Mouse (Mus musculus) CH12.LX (cell line): Measurements from ENCODE around the gene Pafah1b1. TPM values are rescaled to one million over a fixed set of nuclear protein-coding genes. Genes with fewer than 3 reads are reported as not detected.

ENCODE experiments used
- DNase-seq: peaks from one replicate; pipeline ENCODE4 v3.0.0-alpha.2; 2013; ENCODE audit errors: extremely low read depth
- H3K27ac ChIP-seq: 2 replicates; pipeline ENCODE4 v1.5.1; 2012; ENCODE audit warnings: low read depth, mild to moderate bottlenecking, control low read depth, moderate library complexity; ENCODE audit not compliant: insufficient read depth
- H3K27me3 ChIP-seq: replicated peaks from 2 replicates; pipeline ENCODE3; 2012; ENCODE audit warnings: inconsistent platforms
- H3K36me3 ChIP-seq, 2 experiments: replicated peaks in 1 of 2; 2 replicates each; pipeline versions ENCODE3 to v1.6.1; 2012; ENCODE audit warnings: inconsistent platforms in 1 of 2, low read length in 1 of 2, mild to moderate bottlenecking in 1 of 2, mixed read lengths in 1 of 2, moderate library complexity in 1 of 2; ENCODE audit not compliant: control insufficient read depth in 1 of 2, insufficient read depth in 1 of 2
- H3K4me1 ChIP-seq, 2 experiments: 2 replicates each; pipeline ENCODE4 v1.6.1; 2012; ENCODE audit warnings: inconsistent platforms in 1 of 2, moderate library complexity in 1 of 2; ENCODE audit not compliant: insufficient read depth in 2 of 2, control insufficient read depth in 1 of 2
- H3K4me2 ChIP-seq: 2 replicates; pipeline ENCODE4 v1.6.1; 2012; ENCODE audit warnings: low read depth, mild to moderate bottlenecking, control low read depth; ENCODE audit not compliant: poor library complexity, insufficient read depth, severe bottlenecking
- H3K4me3 ChIP-seq, 3 experiments: fragments of 150-350 bp in 1 of 3; sonication (generic) in 1 of 3; replicated peaks in 1 of 3; 2 replicates each; pipeline versions ENCODE3 to v1.5.1; 2011 to 2012; ENCODE audit warnings: low read depth in 2 of 3, low read length in 2 of 3, mild to moderate bottlenecking in 2 of 3, moderate library complexity in 2 of 3, control low read depth in 1 of 3, improper control_type of control experiment in 1 of 3, inconsistent platforms in 1 of 3, mixed read lengths in 1 of 3; ENCODE audit not compliant: poor library complexity in 1 of 3
- H3K79me2 ChIP-seq: replicated peaks from 2 replicates; pipeline ENCODE4 v1.6.1; 2012; ENCODE audit warnings: mild to moderate bottlenecking, moderate library complexity; ENCODE audit not compliant: control insufficient read depth, poor library complexity, insufficient read depth, severe bottlenecking; ENCODE audit errors: extremely low read depth
- H3K9ac ChIP-seq: 2 replicates; pipeline ENCODE4 v1.6.1; 2012; ENCODE audit warnings: low read depth, mild to moderate bottlenecking, control low read depth, moderate library complexity; ENCODE audit not compliant: insufficient read depth
- H3K9me3 ChIP-seq: replicated peaks from 2 replicates; pipeline ENCODE3; 2012; ENCODE audit warnings: low read length, inconsistent platforms, mixed read lengths
- E2F4 ChIP-seq: IDR thresholded peaks from 2 replicates; pipeline ENCODE4 v1.6.1; 2011; ENCODE audit warnings: low read depth, low read length, improper control_type of control experiment; ENCODE audit not compliant: insufficient replicate concordance
- ETS1 ChIP-seq: conservative IDR thresholded peaks from 2 replicates; pipeline ENCODE4 v1.6.1; 2012; ENCODE audit warnings: low read depth, mild to moderate bottlenecking, inconsistent platforms, low read length, improper control_type of control experiment, moderate library complexity
- GABPA ChIP-seq: IDR thresholded peaks from 2 replicates; pipeline ENCODE4 v1.6.1; 2012; ENCODE audit warnings: low read depth, low read length, improper control_type of control experiment, inconsistent platforms; ENCODE audit not compliant: insufficient replicate concordance
- MAFK ChIP-seq: IDR thresholded peaks from 2 replicates; pipeline ENCODE4 v1.6.1; 2011; ENCODE audit warnings: low read length, improper control_type of control experiment; ENCODE audit not compliant: insufficient replicate concordance
- MAZ ChIP-seq: IDR thresholded peaks from 2 replicates; pipeline ENCODE4 v1.6.1; 2012; ENCODE audit warnings: low read depth, mild to moderate bottlenecking, inconsistent platforms, low read length, improper control_type of control experiment, moderate library complexity
- NELFE ChIP-seq: IDR thresholded peaks from 2 replicates; pipeline ENCODE4 v1.6.1; 2011; ENCODE audit warnings: low read depth, low read length, improper control_type of control experiment
- PAX5 ChIP-seq: IDR thresholded peaks from 2 replicates; pipeline ENCODE4 v1.6.1; 2012; ENCODE audit warnings: low read length, inconsistent platforms, mixed read lengths
- SMC3 ChIP-seq: IDR thresholded peaks from 2 replicates; pipeline ENCODE4 v1.6.1; 2011; ENCODE audit warnings: low read depth, low read length, improper control_type of control experiment
- USF1 ChIP-seq: IDR thresholded peaks from 2 replicates; pipeline ENCODE4 v1.6.1; 2014; ENCODE audit warnings: low read depth, mild to moderate bottlenecking, inconsistent platforms, low read length, improper control_type of control experiment
- ZKSCAN1 ChIP-seq: IDR thresholded peaks from 2 replicates; pipeline ENCODE4 v1.6.1; 2012; ENCODE audit warnings: low read depth, inconsistent platforms, low read length, improper control_type of control experiment, borderline replicate concordance
- dilution Hi-C: fragments of 300-500 bp; cut with MboI; formaldehyde crosslinking; loops from 2 replicates; pipeline ENCODE4 v1.14.3; 2020; ENCODE audit warnings: low sequenced_read_pairs; ENCODE audit not compliant: extremely low pct_unique_long_range_greater_than_20kb, extremely low pct_ligation_motif_present
- in situ Hi-C: fragments of 300-500 bp; cut with MboI; formaldehyde crosslinking; loops from 3 replicates; pipeline ENCODE4 v1.14.3; 2019; ENCODE audit warnings: low sequenced_read_pairs, low pct_ligation_motif_present, low pct_unique_long_range_greater_than_20kb, mixed read lengths
- polyA plus RNA-seq: library from polyadenylated mRNA; unstranded; fragments of >175 nt; gene quantifications from 2 replicates; pipeline ENCODE4 v1.2.1, GENCODE M21; 2012; ENCODE audit warnings: low read depth; ENCODE audit not compliant: insufficient read length
- total RNA-seq, 2 experiments: library from RNA; depleted of rRNA; stranded (reverse); fragments of 300-350 nt in 1 of 2; fragments of >200 nt in 1 of 2; gene quantifications; 2 replicates each; pipeline ENCODE4 v1.2.3; 2012 to 2014

Pafah1b1 gene
- total and polyA plus RNA-seq, 3 experiments: 53.9 to 136 (median 107) TPM

DNA sequence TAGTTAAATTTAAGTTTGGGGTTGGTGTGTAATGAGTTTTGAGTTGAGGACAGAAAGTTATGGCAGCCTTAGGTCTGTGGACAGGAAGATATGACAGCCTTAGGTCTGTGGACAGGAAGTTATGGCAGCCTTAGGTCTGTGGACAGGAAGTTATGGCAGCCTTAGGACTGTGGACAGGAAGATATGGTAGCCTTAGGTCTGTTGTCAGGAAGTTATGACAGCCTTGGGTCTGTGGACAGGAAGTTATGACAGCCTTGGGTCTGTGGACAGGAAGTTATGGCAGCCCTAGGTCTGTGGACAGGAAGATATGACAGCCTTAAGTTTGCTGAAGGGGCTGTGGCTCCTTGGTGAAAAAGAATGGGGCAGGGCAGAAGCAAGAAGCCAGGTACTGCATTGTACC, 99.1 kb downstream of the Pafah1b1 start:
- Histone ChIP-seq H3K79me2 (no peaks in the 10 kb centered on the region), H3K9ac (no peak overlapping the region), H3K9me3 (peaks cover 2% of the 10 kb centered on the region), H3K36me3 (no peaks in the 10 kb centered on the region), H3K4me3 (no peak overlapping the region), H3K4me1 (no peaks in the 10 kb centered on the region), H3K27me3 (peaks cover 76% of the 10 kb centered on the region), H3K4me2 (no peak overlapping the region)
- no peak for DNase-seq
- in situ Hi-C loops: loop anchor here (25.0 kb wide), 1 partner anchor 537 kb away; the partner anchor contains the start of gene Hic1
- no peak for TF ChIP-seq SMC3
- TF ChIP-seq ETS1: no peak
- TF ChIP-seq NELFE: no peak
- no peak for TF ChIP-seq ZKSCAN1
- no peak for TF ChIP-seq MAZ
- no peak for TF ChIP-seq MAFK
- TF ChIP-seq GABPA: no peak
- no peak for TF ChIP-seq PAX5
- TF ChIP-seq E2F4: no peak
- no peak for TF ChIP-seq USF1
- TF ChIP-seq, all 38 proteins: peak for 0
- dilution Hi-C loops: no loop called here
- no peak overlapping the region for H3K27ac ChIP-seq

Other genes with a start within 250 kb of the Pafah1b1 start
- 74.6 and 79.8 TPM in 2 replicates for gene Rap1gap2, start 113.8 kb downstream of the Pafah1b1 start, total RNA-seq (2012; rRNA removed)
- gene Rap1gap2, start 113.8 kb downstream of the Pafah1b1 start, total RNA-seq (2014; rRNA removed): 53.8 and 55.4 TPM in 2 replicates
- gene Rap1gap2, start 113.8 kb downstream of the Pafah1b1 start, polyA plus RNA-seq: 69.8 and 76.6 TPM in 2 replicates
- gene Ccdc92b, start 105.1 kb downstream of the Pafah1b1 start, total RNA-seq (2012; rRNA removed): not detected in 2 replicates
- gene Ccdc92b, start 105.1 kb downstream of the Pafah1b1 start, total RNA-seq (2014; rRNA removed): not detected in 2 replicates
- gene Ccdc92b, start 105.1 kb downstream of the Pafah1b1 start, polyA plus RNA-seq: not detected in 2 replicates
- 86.4 and 120 TPM in 2 replicates for gene Cluh, start 75.2 kb downstream of the Pafah1b1 start, total RNA-seq (2012; rRNA removed)
- gene Cluh, start 75.2 kb downstream of the Pafah1b1 start, total RNA-seq (2014; rRNA removed): 63.1 and 74.9 TPM in 2 replicates
- 143 and 151 TPM in 2 replicates for gene Cluh, start 75.2 kb downstream of the Pafah1b1 start, polyA plus RNA-seq
- gene Mettl16, start 46.2 kb upstream of the Pafah1b1 start, total RNA-seq (2012; rRNA removed): 79.3 and 100 TPM in 2 replicates
- gene Mettl16, start 46.2 kb upstream of the Pafah1b1 start, total RNA-seq (2014; rRNA removed): 80.0 and 90.7 TPM in 2 replicates
- 111 and 119 TPM in 2 replicates for gene Mettl16, start 46.2 kb upstream of the Pafah1b1 start, polyA plus RNA-seq
- 3.6 and 4.7 TPM in 2 replicates for gene Mnt, start 106.2 kb upstream of the Pafah1b1 start, total RNA-seq (2012; rRNA removed)
- 1.4 and 1.6 TPM in 2 replicates for gene Mnt, start 106.2 kb upstream of the Pafah1b1 start, total RNA-seq (2014; rRNA removed)
- gene Mnt, start 106.2 kb upstream of the Pafah1b1 start, polyA plus RNA-seq: 29.0 and 30.6 TPM in 2 replicates
- gene Sgsm2, start 172.4 kb upstream of the Pafah1b1 start, total RNA-seq (2012; rRNA removed): 2.4 and 3.8 TPM in 2 replicates
- 0.75 and 0.93 TPM in 2 replicates for gene Sgsm2, start 172.4 kb upstream of the Pafah1b1 start, total RNA-seq (2014; rRNA removed)
- 3.1 and 3.8 TPM in 2 replicates for gene Sgsm2, start 172.4 kb upstream of the Pafah1b1 start, polyA plus RNA-seq
- gene Tsr1, start 173.4 kb upstream of the Pafah1b1 start, total RNA-seq (2012; rRNA removed): 85.2 and 127 TPM in 2 replicates
- 101 and 105 TPM in 2 replicates for gene Tsr1, start 173.4 kb upstream of the Pafah1b1 start, total RNA-seq (2014; rRNA removed)
- 149 and 162 TPM in 2 replicates for gene Tsr1, start 173.4 kb upstream of the Pafah1b1 start, polyA plus RNA-seq
- 12.0 and 12.1 TPM in 2 replicates for gene Smg6, start 201.2 kb upstream of the Pafah1b1 start, total RNA-seq (2012; rRNA removed)
- 8.0 and 9.0 TPM in 2 replicates for gene Smg6, start 201.2 kb upstream of the Pafah1b1 start, total RNA-seq (2014; rRNA removed)
- gene Smg6, start 201.2 kb upstream of the Pafah1b1 start, polyA plus RNA-seq: 14.8 and 18.5 TPM in 2 replicates
- 4.0 and 5.9 TPM in 2 replicates for gene Srr, start 201.3 kb upstream of the Pafah1b1 start, total RNA-seq (2012; rRNA removed)
- 5.7 and 6.7 TPM in 2 replicates for gene Srr, start 201.3 kb upstream of the Pafah1b1 start, total RNA-seq (2014; rRNA removed)
- 5.7 and 7.6 TPM in 2 replicates for gene Srr, start 201.3 kb upstream of the Pafah1b1 start, polyA plus RNA-seq